Mouse (Mus musculus): ENCODE measurements around the gene Tnfaip3. TPM values are rescaled to one million over a fixed set of nuclear protein-coding genes. Genes with fewer than 3 reads are reported as not detected.

The Tnfaip3 gene
- total RNA-seq, 2 experiments from 2014 or later = 4.6 to 6.4 TPM

DNA sequence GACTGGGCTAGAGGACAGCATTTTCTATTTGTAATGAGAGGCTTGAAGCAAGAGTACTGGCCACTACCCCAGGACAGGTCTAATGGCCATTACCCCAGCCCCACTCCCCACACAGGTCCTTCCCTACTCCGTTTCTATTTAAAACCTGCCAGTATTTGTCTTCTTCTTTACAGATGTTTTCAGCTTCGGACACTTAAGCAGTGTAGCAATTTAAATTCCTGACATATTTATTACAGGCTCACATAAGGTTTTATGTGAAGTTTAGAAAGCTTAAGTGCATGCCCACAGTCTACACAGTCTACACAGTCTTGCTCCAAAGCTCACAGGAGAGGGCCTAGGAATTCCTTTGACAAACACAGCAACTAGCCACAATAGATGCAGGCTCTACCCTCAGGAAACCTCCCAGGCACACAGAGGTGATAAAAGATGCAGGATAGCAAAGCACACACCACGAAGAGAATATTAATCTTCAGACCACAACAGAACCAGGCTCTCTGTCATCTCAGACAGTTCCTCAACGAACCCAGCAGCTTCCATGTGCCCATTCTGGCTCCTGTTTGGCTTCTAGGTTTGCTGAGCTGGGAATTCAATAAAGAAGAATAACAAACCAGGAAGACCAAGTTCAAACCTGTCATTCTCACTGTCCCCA, 1.5 kb upstream of the Tnfaip3 start:
- DNase-seq (ENCODE audit: low spot score in 2 of 2) = no peak

DNA sequence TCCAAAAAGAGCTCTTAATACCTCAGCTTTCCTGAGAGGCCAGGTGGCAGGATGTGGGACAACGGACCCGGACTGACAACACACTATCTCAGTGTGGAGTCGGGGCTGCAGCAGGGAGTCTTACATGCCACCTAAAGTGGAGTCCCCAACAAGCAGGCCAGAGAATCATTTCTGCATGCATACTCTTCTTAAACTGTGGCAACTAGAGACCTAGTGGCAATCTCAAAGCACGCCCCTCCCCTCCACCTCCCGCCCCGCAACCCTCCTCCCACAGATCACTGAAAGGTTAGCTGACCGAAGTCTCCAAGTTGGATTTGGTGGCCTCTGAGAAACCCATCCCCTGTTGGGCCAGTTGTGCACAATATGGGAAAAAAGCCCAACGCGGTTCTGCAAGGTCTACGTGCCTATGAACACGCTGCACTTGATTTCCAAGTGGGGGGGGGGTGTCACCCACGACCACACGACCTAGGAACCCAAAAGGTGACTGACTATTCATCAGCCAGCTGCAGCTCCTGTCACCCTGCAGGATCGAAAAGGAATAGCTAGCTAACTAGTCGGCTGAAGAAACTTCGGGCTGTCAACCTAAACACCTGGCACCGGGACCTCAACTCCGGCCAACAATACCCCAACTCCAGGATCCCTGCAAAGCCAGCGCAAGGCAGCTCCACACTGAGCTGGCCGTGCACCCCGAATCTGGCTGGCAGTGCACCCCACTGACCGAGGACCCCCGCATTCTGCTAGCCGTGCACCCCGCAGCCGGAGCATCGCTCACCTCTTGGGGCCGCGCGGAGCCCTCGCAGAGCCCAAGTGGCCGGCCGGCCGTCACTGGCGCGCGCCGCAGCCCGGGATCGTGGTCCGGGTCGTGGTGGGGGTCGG, 838 bp downstream of the Tnfaip3 start:
- no peak for DNase-seq (ENCODE audit: low spot score in 2 of 2)

DNA sequence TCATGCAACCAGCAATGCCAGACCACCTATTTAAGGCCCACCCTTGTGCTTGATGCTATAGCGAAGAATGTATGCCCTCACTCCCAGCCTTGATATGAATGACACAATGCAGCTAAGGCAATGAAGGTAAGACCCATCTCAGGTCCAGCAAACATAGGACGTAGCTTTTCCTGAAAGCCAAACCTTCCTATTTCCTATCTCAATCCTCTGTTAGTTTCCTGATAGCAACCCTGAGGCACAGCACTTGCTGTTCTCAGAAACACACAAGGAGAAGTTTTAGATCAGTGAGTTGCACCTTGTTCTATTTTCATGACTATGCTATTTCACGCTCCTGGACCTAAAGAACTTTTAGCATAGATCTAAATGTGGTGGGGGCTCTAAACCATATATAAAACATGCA, 2.1 kb downstream of the Tnfaip3 start:
- DNase-seq (ENCODE audit: low spot score in 2 of 2) = no peak

DNA sequence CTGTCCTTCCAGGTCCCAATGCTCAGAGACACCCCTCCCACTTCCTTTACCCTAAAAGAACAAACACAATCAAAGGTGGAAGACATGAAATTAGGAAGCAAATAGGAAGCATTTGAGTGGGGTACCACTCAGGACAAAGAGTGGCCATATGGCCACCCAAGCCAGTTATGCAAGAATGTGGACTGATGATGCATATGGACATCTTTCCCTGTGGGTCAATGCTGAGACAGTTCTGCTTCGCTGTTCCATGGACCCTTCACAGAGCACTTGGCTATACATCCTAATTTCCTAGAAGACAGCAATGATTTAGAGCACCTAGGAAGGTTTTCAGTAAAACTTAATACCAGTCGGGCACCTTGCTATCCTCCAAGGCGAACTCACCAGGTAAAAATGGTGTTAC, 2.8 kb downstream of the Tnfaip3 start:
- no peak for DNase-seq (ENCODE audit: low spot score in 2 of 2)

DNA sequence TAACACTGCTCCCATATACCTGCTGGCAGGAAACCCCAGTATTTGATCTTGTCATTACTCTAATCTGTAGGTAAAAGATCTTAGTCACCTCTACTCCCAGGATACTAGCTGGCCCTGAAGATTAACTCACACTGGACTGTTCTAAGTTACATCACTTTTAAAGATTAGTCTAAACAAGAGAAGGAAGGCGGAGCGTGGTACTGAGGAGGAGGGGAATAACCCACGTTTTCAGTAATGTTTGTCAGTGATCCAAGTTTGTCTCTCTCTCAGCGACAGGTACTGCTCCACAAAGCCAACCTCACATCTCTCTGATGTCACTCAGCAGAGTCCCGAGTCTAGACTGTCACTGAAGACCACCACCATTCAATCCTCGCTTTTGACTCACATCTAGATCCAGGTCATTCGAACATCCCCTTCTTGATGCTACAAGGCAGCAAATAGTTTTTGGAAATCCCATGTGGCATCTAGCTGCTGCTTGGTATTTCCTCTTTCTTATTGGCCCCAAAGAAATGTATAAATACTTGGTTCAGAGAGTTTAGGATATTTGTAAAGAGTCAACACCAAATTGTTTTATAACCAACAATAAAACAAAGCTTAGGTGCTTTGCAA, 3.5 kb downstream of the Tnfaip3 start:
- no peak for DNase-seq (ENCODE audit: low spot score in 2 of 2)

DNA sequence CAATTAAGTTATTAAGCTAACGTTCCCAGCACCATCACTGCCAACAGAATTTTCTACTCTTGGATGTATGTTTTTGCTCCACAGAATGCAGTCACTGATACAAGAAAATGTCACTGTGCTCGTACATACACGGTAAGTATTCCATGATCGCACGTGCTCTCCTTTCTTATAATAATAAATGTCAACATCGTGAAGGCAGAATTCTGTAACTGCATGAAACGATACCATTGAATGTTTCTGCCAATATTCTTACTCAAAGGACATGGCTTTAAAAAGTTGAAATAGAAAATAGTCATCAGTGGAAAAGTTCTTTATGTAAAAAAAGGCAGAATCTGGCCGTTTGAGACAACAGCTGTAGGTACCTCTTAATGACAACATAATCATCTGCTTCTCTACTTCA, 5.0 kb downstream of the Tnfaip3 start:
- DNase-seq (ENCODE audit: low spot score in 2 of 2) = no peak

DNA sequence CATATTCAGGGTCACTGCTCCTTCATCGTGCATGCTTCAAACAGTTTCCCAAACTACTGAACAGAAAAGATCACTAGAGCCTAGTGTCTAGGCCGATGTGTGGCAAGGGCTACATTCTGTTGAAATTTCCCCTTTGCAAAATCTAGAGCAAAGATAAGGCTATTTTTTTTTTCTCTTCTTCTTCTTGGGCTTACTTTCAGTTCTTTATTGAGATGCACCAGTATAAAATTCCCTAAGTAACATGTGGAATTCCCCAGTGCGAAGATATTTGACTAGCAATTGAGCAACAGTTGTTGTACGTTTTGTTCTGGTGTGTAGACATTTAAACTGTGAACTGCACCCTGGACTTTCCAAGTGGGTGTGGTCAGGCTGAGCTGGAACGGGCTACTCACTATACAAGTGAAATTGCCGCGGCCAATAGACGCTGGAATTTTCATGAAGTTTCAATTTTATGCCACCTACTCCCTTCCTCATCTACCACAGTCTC, 6.2 kb downstream of the Tnfaip3 start:
- no peak for DNase-seq (ENCODE audit: low spot score in 2 of 2)

DNA sequence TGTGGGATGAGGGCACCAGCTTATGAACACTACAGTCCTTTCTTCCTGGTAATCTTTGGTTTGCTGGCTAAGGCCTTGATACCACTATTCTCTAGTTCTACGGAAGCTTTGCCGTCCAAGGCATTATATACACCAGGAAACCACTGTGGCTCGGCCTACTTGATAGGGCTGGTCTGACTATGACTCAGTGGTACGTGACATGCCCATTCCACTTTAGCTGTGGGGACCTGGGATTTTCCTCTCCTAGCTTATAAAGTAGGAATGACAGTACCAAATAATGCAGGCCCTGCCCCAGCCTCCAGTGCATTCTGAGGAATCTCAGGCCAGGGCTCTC, 6.9 kb downstream of the Tnfaip3 start:
- DNase-seq (ENCODE audit: low spot score in 2 of 2) = no peak

DNA sequence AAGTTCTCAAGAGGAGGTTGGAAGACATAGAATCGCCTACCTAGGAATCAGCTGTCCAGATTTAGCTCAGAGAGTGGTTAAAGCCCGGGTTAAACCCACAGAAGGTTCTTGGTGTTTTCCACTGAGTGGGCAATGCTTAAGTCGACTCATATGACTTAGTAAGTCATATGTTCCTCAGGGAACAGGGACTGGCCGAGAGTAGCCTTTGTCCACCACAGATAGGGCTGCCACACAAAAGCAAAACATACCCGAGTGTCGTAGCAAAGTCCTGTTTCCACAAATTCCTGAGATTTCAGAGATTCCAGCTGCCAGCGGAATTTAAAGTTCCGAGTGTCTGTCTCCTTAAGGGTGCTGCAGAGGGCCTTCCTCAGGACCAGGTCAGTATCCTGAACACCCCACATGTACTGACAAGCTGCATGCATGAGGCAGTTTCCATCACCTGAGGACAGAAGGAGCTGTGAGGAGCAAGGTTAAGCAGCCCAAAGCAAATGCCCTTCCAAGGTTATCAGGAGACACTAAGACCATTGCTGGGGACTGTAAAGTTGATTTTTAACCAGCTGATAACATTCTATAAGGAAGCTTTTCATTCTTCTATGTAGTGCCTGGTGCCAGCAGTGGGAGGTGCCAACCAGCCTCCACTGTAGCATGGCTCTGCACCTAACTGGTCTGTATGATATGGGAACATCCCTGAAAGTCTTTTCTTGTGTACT, 7.4 kb downstream of the Tnfaip3 start:
- DNase-seq (ENCODE audit: low spot score in 2 of 2) = no peak

DNA sequence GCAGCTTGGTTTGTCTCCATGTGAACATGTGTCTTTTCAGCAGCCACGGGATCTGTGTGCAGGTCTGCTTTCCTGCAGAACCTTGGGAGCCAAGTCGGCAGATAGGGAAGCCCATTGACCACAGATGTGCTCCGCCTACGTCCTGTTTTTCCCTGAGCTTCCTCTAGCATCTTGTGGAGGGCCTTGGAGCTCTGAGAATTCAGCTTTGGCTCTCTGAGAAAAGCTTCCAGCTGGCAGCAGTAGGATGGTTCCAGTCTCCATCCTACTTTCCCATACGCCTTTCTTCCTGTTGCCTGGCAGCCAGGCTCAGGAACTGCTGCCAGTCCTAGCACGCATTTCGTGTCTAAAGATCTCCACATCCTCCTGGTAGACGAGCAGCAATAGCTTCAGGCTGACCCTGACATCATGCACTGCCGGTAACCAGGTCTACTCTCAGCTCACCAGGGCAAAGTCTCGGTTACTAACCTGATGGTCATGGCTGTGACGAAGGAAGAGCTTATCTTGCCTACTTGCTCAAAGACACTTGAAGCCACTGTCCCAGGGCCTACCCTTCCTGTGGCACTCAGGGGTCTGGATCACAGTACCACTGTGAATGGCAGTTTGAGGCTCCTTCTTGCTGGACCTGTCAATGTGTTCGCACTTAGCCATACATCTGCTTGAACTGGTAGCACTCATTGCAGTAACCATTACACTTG, 13.2 kb downstream of the Tnfaip3 start:
- DNase-seq (ENCODE audit: low spot score in 2 of 2) = peak; percentile 64 to 77

DNA sequence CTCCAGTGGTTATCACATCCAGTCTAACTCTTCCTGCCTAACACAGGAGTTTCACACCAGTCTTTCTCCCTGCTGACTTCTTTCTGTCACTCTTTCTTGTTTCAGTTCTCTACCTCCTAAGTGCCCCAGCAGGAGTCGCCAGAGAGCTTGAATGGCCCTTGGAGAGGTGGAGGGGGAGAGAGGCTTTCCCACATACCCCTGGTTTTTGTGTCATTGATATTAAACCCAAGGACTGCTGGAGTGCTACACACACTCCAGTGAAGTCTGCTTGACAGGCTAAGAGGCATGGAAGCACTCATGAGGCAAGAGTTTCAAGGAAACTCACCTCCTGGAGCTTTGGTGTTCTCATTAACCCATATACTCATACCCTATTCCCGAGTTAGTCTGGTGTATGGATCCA, 16.0 kb downstream of the Tnfaip3 start:
- no peak for DNase-seq (ENCODE audit: low spot score in 2 of 2)

DNA sequence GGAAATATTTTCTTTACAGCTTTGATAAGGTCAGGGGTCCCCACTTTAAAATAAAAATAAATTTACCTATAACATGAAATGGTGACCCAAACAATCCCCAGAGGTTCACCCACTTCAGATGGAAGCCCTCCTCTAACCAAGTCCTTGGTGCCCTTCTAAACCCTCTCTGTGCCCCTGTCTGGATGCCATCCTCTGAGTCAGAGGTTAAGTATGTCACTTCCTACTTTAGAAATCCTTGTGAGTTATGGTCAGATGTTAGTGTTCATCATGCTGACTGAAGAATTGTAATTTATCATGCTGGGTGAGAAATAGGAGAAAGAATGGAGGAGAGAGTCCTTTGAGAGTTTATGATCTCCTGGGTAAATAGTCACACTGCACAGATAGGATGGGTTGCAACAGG, 19.1 kb downstream of the Tnfaip3 start:
- DNase-seq (ENCODE audit: low spot score in 2 of 2) = no peak

DNA sequence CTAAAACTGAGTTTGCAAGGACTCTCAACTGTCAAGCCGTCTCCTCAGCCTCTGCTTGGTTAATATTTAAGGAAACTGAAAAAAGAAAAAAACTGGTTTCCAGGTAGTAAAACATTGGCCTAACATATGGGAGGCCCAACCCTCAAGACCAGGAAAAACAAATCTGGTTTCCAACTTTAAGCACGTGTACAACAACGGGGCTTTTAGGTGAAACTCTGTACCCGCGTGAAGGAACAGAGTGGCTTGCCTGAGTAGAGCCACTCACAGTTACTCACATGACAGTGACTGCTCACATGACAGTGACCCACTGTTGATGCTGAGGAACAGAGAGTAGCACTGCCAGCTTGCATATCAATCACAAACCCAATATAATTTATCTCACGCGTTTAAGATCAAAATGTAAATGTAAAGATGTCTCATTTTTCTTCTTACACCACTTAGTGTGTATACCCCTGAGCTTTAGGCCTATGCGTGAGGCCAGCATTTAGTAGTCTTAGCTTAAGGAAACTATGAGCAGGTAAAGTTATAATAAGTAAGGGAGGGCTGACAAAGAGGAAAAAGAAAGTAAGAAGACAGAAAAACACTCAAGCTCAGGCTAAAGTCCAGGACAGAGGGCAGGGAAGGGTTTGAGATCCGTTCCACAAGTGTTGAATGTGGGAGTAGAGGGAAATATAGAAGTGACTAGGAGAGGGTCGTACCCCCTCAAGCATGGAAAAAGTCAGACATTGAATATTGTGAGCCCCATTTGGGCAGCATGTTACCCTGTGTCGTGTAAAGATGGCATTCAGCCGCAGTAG, 19.8 kb downstream of the Tnfaip3 start:
- DNase-seq (ENCODE audit: low spot score in 2 of 2) = no peak

DNA sequence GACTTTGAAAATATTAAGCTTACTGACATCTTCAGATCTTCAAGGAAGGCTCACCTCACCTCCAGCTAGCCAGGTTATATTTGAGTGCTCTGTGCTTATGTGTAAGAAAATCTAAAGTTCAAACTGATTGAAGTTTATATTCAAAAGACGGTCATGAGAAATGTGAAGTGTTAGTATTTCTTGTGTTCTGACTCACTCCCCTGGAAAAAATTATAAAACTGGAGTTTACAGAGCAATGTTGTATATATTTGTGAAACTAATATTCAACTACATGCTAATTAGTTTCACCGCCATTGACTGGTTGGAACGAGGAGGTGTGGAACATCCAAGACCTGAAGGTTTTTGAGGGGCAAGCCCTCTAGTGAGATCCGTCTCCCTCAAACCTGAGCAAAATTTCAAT, 22.5 kb downstream of the Tnfaip3 start:
- DNase-seq (ENCODE audit: low spot score in 2 of 2) = no peak

DNA sequence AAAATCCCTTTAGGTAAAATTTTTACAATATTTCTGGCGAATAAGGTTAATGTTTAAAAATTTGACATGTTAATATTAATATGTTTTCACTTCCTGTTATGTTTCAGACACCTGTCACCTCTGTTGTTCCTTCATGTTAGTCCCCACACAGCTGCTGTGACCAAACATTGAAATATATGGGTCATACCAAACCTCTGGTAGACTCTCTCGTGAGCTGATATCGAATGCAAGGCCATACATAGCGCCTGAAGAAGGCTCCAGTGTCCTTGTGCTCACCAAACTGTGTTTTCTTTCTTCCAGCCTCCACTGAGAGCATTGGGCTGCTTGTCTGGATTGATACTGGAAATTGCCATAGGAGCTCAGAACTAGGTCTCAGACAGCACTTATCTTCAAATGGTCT, 24.4 kb downstream of the Tnfaip3 start:
- no peak for DNase-seq (ENCODE audit: low spot score in 2 of 2)

DNA sequence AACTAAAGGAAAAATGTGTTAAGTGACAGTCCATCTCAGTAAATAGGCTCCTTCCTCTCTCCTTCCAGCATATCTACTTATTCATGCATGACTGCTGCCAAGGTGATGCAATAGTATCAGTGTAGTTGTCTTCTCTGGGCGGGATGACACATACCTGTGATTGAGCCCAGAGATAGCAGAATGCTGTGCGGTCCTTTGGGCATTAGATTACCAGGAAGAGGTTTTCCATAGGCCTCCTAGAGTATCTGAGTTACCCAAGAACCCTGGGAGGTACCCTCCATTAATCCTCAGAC, 27.6 kb downstream of the Tnfaip3 start:
- no peak for DNase-seq (ENCODE audit: low spot score in 2 of 2)

DNA sequence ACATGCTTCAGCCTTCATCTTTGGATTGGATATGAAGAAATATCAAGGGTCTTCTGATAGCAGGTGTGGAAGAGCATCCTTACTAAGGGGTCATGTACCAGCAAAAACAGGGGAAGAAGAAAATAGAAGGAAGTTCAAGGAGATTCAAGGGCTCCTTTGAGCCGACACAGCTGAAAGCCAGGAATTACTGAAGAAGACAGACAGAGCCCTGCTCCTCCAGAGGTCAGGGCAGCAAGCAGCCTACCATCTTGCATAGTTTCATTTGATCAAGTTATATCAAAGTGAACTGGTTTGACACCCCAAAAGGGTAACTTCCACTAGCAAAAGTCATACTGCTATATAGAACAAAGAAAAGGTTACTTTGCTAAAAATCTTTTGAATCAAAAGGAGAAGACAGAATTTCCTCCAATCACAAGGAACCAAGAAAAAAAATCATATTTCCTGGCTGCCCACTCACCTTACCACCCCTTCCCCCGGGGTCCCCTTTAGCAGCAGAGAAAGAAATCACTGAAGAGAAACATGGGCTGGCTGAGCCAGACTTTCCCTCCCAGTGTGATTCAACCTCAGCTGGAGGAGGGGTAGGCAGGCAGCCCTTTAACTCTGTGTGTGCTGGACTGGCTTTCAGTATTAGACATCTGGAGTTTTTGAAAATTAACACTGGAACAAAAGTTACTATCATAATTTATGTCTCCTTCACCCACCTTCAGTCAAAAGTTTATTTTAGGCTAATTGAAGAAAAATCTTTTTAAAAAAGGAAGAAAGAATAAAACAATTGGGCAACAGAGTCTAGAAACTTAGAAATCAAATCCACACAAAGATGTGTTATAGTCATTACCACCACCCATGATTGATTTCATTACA, 28.2 kb downstream of the Tnfaip3 start:
- no peak for DNase-seq (ENCODE audit: low spot score in 2 of 2)

DNA sequence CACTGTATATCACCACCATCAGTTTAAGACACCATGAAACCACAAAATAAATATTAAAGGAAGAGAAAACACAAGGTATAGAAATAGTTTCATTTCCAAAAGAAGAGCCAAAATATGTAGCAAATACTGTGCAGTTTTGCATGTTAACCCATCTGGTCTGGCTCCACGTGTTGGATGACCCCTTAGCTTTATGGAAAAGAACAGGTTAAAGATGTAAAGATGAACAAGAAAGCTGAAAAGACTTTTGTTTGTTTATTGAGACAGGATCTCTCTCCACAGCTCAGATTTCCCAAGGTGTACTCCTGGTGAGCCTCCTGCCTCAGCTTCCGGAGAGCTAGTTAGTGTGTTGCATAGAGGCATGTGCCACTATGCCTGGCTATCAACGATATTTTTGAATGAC, 29.9 kb downstream of the Tnfaip3 start:
- no peak for DNase-seq (ENCODE audit: low spot score in 2 of 2)

DNA sequence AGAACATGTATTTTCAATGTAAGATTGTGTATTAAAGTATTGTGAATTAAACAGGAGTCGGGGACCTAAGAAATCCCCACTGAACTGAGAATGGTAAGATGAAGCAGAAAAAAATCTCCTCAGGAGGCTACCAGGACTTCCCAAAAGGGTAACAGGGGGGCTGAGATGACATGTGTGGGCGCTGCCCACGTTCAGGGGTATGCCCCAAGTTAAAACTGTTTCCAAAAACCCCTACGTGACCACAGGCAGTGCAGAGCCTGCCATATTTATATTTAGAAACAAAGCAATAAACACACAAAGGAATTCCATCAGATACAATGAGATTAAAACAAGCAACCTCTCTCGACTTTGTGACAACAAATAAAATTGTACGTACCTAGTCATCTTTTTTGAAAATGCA, 31.9 kb downstream of the Tnfaip3 start:
- no peak for DNase-seq (ENCODE audit: low spot score in 2 of 2)

DNA sequence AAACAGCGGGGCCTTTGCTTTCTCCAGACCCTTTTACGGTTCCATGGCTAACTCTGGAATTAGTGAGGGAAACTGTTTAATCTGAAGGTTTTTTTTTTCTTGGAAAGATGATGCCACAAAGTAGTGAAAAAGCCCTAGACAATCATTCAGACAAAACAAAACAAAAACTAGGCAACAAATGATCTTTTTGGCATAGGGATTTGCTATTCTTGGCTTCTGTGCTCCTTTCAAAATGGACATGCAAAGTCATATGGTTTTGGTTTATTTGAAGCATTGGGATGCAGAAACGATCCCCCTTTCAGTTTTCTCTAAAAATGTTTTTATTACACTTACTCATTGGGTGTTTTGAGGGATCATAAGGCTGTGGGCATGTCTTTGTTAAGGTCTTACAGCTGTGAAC, 41.0 kb downstream of the Tnfaip3 start:
- DNase-seq (ENCODE audit: low spot score in 2 of 2) = no peak
